Mouse (Mus musculus) liver, embryonic 14.5 days (tissue): ENCODE data around the gene Slc25a13.

ENCODE experiments used
- CTCF ChIP-seq: IDR thresholded peaks from 2 replicates; pipeline ENCODE4 v1.5.1; 2016; ENCODE audit warnings: antibody characterized with exemption, low read depth, control low read depth
- EP300 ChIP-seq: IDR thresholded peaks from 2 replicates; pipeline ENCODE4 v1.6.1; 2016; ENCODE audit warnings: antibody characterized with exemption, low read depth

DNA sequence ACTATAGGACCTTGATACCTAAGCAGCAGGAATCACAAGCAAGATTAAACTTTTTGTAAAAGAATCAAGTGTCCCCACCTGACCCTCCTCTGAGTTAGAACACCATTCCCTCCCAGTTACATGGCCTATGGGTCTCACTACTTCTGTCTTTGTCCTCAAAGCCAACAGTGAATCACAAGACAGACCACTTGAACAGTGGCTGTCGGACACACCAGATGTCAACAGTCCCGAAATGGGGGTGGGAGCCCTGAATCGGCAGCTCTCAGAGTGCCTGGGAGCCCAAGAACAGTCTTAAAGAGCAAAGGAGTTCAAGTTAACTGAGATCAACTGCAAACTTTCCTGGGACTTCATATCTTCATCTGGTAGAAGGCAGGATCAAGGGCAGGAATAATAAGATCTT is 5.0 kb downstream of the Slc25a13 start:
- TF ChIP-seq EP300 (no peak), CTCF (no peak)
